Mouse (Mus musculus) olfactory bulb, adult 2 months (tissue): ENCODE results near the gene Fat2. TPM values are rescaled to one million over a fixed set of nuclear protein-coding genes. Genes with fewer than 3 reads are reported as not detected.

Experiments
- H3K27ac ChIP-seq: fragments of 200-500 bp; 2 replicates; pipeline ENCODE4 v1.5.1; 2012; ENCODE audit warnings: low read depth, low read length; ENCODE audit not compliant: insufficient read depth
- H3K4me1 ChIP-seq: fragments of 200-500 bp; 2 replicates; pipeline ENCODE4 v1.6.1; 2012; ENCODE audit warnings: low read length; ENCODE audit not compliant: control insufficient read depth, insufficient read depth
- H3K4me3 ChIP-seq: fragments of 200-500 bp; 2 replicates; pipeline ENCODE4 v1.5.1; 2012; ENCODE audit warnings: mild to moderate bottlenecking, low read depth, low read length, moderate library complexity; ENCODE audit not compliant: insufficient read depth
- CTCF ChIP-seq: fragments of 200-500 bp; IDR thresholded peaks from 2 replicates; pipeline ENCODE4 v1.5.1; 2012; ENCODE audit warnings: low read depth, mild to moderate bottlenecking, low read length, moderate library complexity; ENCODE audit not compliant: insufficient read depth
- POLR2A ChIP-seq: fragments of 200-500 bp; IDR thresholded peaks from 2 replicates; pipeline ENCODE4 v1.6.1; 2012; ENCODE audit warnings: mild to moderate bottlenecking, low read depth, low read length, moderate library complexity; ENCODE audit not compliant: insufficient read depth
- WGBS: fragments of 180-500 bp; shearing (Covaris S2); methylation state at CpG from one replicate; pipeline ENCODE4 v1.1.7; 2018; 5-methylcytosine and 5-hydroxymethylcytosine counted together
- polyA plus RNA-seq: library from polyadenylated mRNA; stranded (reverse); fragments of >200 nt; gene quantifications from 2 replicates; pipeline ENCODE4 v1.2.4, GENCODE M21; 2012; ENCODE audit warnings: low replicate concordance; ENCODE audit not compliant: missing spikeins, insufficient read depth, insufficient read length

Fat2 gene
- polyA plus RNA-seq, 1 experiment, result not detected

DNA sequence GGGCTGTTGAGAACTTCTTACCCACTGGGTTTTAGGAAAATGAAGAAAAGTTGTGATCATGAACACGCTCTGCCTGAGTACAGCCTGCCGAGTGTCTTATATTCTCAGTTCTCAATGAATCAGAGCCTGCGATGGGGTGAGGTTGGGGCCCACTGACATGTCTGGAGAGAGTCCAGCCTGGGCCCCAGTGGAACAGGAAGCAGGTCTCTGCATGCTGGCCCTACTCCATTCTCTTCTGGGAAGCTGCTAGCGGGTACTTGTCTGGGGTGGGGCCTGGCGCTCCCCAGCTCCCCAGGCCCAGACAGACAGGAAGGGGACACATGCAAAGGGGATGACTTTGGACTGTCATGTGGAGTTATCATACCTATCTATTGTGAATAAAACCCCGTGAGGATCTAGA, 20.4 kb downstream of the Fat2 start:
- no peaks in the 10 kb centered on the region for H3K4me1 ChIP-seq
- H3K4me3 ChIP-seq, result no peak overlapping the region
- no peak overlapping the region for H3K27ac ChIP-seq
- WGBS, result 88% methylated on average over 6 of the region's 6 CpGs
- TF ChIP-seq CTCF (no peak), POLR2A (no peak)

DNA sequence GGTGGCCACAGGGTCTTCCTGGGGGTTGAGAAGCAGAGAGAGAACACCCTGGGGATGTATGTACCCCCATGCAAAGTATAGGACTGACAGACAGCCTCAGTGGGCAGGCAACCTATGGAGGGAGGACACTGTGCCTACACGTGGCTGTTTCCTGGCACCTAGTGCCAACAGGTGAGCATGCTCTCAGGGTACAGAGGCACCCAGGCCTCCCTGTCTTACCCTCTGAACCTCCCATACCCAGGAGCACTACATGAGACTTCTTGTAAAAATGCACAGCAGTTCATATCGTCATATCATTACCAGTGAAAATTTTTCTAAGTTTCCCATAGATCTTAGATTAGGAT, 21.7 kb downstream of the Fat2 start:
- H3K27ac ChIP-seq, result no peak overlapping the region
- H3K4me3 ChIP-seq, result no peak overlapping the region
- no peaks in the 10 kb centered on the region for H3K4me1 ChIP-seq
- WGBS, result 80% methylated on average over 2 of the region's 2 CpGs
- TF ChIP-seq POLR2A (no peak), CTCF (no peak)

DNA sequence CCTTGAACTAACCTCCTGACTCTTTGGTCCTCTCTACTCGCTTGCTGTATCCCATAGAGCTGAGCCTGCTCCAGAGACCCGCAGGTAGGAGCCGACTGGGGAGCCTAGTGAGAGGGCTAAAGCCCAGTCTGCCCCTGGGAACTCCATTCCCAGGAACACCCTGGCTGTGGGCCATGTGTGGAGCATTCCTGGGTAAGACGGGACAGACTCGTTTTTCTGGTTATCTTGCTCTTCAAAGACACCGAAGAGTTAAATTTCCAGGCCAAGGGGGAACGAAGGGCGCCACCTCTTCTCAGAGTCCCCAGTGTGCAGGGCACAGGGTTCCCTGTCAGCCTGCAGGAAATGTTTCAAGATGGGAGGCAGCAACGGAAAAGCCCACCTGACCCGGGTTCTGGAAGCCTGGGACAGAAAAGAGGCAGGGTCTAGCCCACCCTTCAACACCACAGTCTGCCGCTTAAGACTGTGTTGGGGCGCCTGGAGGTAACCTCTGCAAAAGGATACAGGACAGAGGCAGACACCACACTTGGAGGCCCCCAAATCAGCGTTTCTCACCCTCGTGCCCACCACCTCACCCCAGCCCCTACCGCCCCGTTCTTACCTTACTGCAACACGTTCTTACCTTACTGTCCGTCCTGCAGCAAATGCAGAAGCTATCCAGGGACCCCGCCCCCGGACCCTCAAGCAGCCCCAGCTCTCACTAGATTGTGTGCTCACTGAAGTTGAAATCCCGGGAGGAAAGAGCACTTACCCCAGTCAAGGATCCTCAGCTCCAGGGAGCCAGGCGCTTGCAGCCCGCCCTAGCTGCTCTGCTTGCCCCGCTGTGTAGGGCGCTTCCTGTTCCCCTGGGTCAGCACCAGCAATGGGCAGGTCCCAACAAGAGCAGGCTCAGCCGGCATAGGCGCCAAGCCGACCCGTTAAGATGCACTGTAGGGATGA, 22.3 kb downstream of the Fat2 start:
- Histone ChIP-seq H3K27ac (no peak overlapping the region), H3K4me1 (no peaks in the 10 kb centered on the region), H3K4me3 (no peak overlapping the region)
- 39% methylated on average over 29 of the region's 29 CpGs for WGBS
- TF ChIP-seq CTCF (no peak), POLR2A (no peak)

DNA sequence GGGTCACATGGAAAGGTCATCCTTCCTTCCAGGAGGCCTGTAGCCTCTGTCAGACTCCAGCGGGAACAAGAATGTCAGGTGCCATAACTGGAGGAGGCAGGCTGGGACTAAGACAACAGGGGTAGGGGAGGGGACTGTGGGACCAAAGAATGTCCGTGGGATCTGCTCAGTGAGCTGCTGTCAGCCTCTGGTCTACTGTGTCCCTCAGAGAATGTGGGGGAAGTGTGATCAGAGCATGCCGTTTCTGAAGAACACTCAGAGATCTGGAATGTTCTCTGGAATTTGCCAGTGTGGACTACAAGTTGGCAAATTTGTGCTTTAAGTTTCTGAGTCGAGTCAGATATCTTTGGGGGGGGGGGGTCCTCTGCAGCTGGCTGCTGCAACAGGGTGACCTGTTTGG, 34.0 kb downstream of the Fat2 start:
- Histone ChIP-seq H3K27ac (no peak overlapping the region), H3K4me3 (no peak overlapping the region), H3K4me1 (no peaks in the 10 kb centered on the region)
- TF ChIP-seq POLR2A, result no peak
- no peak for TF ChIP-seq CTCF
- 78% methylated on average over 4 of the region's 4 CpGs for WGBS

DNA sequence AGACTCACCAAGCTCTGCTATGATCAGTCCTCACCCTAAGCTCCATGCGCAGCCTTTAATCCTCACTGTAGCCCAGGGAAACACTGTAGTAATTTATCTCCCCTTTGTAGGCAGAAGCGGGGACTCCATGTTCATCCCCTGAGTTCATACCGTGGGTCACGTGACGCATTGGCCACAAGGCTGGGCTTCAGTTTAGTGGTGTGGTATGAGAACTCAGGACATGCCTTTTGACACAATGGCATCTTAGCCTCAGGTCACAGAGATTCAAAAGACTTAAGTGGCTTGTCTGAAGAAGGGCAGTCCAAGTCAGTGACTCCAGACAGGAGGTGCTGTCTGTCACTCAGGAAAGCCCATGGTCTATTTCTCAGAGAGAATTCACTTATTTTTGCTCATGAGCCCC, 43.2 kb downstream of the Fat2 start:
- no peaks in the 10 kb centered on the region for H3K4me1 ChIP-seq
- TF ChIP-seq CTCF (no peak), POLR2A (no peak)
- 94% methylated on average over 5 of the region's 5 CpGs for WGBS
- H3K27ac ChIP-seq, result no peak overlapping the region
- H3K4me3 ChIP-seq, result no peak overlapping the region

DNA sequence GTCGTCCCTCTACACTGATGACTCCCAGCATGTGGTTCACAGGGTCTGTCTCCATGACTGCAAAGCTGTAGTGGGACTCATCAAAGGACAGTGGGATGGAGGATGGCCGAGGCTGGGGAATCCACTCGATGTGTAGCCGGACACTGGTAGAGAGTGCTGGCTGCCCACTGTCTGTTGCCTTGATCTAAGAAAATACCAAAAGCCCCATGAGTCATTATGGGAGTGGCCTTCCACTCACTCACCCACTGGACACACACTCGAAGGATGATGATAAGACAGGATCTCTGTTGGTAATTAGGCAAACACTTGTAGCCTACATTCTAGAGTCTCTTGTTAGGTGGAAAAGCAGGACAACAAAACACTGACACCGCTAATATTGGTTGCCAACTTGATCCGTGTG, 44.5 kb downstream of the Fat2 start:
- TF ChIP-seq CTCF (no peak), POLR2A (no peak)
- WGBS, result 86% methylated on average over 7 of the region's 7 CpGs
- Histone ChIP-seq H3K27ac (no peak overlapping the region), H3K4me3 (no peak overlapping the region), H3K4me1 (no peaks in the 10 kb centered on the region)

DNA sequence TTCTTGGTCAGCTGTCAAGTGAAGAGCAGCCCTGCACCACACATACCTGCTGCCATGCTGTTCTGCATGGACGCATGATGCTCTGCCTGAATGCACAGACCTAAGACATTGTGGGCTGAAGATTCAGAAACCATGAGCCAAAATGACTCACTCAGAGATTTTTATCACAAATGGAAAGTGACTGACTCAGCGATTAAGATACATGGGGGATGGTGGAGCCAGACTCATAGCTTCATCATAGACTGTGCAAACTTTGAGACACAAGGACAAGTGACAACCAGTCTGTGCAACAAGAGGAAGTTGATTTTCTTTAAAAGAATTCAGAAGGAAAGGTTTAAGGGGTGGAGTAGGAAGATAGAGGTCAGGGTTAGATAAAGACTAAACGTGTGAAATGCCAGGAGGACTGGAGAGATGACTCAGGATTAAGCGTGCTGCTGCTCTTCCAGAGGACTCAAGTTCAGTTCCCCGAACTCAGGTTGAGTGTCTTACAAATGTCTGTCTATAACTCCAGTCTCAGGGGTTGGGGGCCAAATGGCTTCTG, 46.4 kb downstream of the Fat2 start:
- Histone ChIP-seq H3K27ac (no peak overlapping the region), H3K4me3 (no peak overlapping the region), H3K4me1 (no peaks in the 10 kb centered on the region)
- TF ChIP-seq CTCF, result no peak
- TF ChIP-seq POLR2A, result no peak
- WGBS, result 77% methylated on average over 5 of the region's 5 CpGs

DNA sequence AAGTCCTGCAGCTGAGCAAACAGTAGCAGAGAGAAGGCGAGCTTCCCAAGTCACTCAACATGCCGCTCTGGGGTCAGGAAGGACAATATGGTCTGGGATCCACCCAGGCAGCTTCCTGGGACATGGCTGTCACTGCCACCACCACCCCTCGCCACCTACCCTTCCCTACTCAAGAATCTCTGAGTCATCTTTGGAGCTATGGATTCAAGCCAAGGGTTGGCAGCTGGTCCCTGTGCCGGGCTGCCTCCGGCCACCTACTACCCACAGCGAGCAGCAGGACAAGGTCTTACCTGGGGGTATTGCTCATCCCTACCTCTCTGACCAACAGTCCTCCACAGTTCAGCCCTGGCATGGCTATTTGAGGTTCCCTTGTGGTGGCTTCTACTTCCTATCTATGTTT, 61.6 kb downstream of the Fat2 start:
- WGBS, result 70% methylated on average over 6 of the region's 6 CpGs
- H3K4me1 ChIP-seq, result peaks cover 3% of the 10 kb centered on the region; the same call in 1 of the 2 replicates
- H3K4me3 ChIP-seq, result no peak overlapping the region
- TF ChIP-seq CTCF, result no peak
- TF ChIP-seq POLR2A, result no peak
- no peak overlapping the region for H3K27ac ChIP-seq

DNA sequence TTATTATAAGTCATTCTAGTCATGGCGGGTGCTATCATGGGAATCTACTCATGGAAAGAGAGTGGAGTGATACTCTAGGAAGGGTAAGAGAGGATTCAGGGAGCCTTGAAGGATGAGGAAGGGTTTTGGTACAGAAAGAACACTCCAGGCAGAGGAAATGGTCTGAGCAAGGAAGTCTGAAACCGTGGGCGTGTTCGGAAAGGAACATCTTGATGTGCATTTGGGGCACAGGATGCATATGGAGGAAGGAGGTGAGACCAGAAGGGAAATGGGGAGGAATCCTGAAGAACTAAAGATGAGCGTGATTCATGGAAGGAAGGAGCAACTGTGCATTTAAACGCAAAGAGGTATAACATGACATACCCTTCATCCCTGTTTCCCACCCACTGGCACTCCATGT, 67.8 kb downstream of the Fat2 start:
- WGBS, result 89% methylated on average over 6 of the region's 6 CpGs
- Histone ChIP-seq H3K4me1 (no peaks in the 10 kb centered on the region), H3K4me3 (no peak overlapping the region), H3K27ac (no peak overlapping the region)
- no peak for TF ChIP-seq POLR2A
- no peak for TF ChIP-seq CTCF

DNA sequence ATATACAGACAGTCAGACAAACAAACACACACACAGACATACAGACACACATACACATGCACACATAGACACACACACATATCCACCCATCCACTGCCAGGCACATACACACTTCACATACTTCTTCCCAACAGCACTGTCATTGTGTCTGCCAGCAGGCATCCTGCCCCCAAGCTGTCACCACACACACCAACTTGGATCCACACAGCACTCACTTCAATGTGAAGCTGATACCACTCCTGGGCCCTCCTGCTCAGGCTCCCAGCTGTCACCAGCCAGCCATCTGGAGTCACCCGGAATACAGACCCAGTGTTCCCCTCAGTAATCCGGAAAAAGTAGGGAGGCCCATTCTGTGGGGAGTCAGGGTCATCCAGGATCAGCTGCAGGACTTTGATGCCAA, 70.7 kb downstream of the Fat2 start:
- H3K4me3 ChIP-seq, result no peak overlapping the region
- WGBS, result 70% methylated on average over 2 of the region's 2 CpGs
- H3K4me1 ChIP-seq, result no peaks in the 10 kb centered on the region
- H3K27ac ChIP-seq, result no peak overlapping the region
- TF ChIP-seq CTCF (no peak), POLR2A (no peak)
